Mouse (Mus musculus) spleen, postnatal 4 days (tissue): ENCODE measurements around the gene Ldah.
"Not testable (repeated sequence)": the region's sequence is repeated elsewhere in the genome, so short reads cannot be mapped to it uniquely, and the experiment has no call there.

Experiments used
- DNase-seq, 2 experiments: peaks; one replicate each; pipeline ENCODE4 v3.0.0; 2022; ENCODE audit warnings: low spot score in 2 of 2

The Ldah gene

DNA sequence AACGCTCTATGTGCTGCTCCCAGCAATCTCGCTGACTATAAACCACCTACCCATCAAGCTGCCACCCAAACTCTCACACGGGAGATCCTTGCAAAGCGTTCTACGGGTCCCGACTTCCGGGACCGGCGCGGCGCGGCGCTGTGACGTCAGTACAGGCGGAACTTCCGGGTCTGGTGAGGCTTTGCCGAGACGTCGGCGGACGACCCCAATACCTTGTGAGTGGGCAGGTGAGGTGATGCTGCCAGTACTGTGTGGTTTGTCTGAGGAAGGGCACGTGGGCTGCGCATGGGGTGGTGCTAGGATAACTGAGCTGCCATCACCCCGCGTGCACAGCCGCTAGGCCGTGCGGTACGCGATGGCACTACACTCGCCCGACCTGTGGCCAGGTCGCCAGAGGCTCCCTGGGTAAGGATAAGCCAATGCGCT lies at the start of gene Ldah:
Gene Ldah, plus strand, starts transcription at position 130 of the 426 bp plus-strand sequence.
- DNase-seq = peak; percentile 85 to 93

- DNase-seq = no peak
These were observed 40.2 kb upstream of the Ldah start for GRCm38 (mm10) chr12:8167743-8168142.

- DNase-seq = no peak
These were observed 27.0 kb upstream of the Ldah start for GRCm38 (mm10) chr12:8180921-8181320.

GRCm38 (mm10) chr12:8181744-8182143 lies 26.2 kb upstream of the Ldah start:
- no peak for DNase-seq

DNA sequence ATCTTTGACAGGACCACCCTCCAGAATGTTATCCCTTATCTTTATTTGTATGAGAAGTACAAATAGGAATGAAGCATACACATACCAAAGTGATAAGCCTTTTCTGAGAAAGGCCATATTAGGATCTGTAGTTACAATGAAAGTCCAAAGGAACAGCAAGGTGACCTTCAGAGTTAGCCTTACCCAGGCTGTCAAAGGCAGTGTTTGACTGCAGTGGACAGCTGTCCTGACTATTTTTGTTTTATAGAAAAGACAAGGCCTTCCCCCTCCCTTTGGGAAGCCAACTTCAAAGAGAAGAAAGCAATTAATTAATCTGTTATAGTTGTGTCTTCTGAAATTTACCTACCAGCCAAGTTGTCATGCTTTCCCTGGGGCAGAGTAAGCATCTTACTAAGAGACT lies 23.4 kb upstream of the Ldah start:
- DNase-seq = no peak

- DNase-seq = no peak
These were observed 19.7 kb upstream of the Ldah start for GRCm38 (mm10) chr12:8188161-8188560.

DNA sequence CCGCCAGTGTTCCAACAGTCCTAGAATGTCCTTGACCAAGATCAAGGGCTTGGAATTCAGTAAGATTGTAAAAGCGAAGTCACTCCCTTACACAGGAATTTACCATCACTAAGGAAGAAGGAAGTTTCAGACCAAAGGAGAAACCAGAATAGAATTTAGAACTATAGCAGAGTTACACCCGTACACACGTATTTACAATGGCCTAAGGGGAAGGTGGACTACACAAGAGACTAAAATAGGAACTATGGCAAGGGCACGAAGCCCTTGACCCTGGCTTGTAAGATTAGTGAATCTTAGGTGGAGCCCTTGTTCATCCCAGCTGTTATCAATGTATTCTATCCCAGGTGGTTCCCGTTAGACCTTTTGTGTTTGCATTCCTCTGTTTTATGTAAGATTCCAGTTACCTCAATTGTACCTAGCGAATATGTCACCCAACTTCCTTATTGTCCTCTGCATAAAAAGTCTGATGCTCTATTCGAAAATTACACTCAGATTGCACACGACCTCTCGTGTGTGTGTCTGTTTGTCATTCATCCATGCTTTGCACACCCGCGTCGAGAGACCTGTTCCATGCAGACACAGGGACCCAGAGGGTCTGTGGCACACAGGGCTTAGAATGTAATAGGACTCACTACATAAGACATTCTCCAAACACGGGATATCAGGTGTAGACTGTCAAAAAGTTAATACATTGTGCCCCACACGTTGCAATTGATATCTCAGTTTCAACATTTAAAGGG lies 18.9 kb upstream of the Ldah start:
- DNase-seq = not testable (repeated sequence)

GRCm38 (mm10) chr12:8189722-8190121 lies 18.2 kb upstream of the Ldah start:
- DNase-seq = no peak

GRCm38 (mm10) chr12:8205721-8206120 lies 2.2 kb upstream of the Ldah start:
- no peak for DNase-seq

DNA sequence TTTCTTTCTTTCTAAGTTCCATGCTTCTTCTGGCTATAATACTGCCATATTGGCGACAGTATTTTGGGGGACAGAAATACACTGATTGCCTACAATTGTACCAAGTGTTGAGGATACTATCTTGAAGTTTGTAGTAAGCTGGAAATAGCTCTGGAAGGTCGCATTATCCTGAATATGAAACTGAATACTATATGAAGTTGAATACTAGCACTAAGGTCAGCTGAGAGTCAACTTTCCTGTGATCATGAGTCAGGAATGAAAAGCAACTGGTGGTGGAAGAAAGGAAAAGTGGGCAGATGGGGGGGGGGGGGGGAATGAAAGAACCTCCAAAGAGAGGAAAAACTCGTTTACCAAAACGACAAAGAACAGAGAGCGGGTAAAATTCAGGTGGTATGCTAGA lies 329 bp upstream of the Ldah start:
- no peak for DNase-seq

DNA sequence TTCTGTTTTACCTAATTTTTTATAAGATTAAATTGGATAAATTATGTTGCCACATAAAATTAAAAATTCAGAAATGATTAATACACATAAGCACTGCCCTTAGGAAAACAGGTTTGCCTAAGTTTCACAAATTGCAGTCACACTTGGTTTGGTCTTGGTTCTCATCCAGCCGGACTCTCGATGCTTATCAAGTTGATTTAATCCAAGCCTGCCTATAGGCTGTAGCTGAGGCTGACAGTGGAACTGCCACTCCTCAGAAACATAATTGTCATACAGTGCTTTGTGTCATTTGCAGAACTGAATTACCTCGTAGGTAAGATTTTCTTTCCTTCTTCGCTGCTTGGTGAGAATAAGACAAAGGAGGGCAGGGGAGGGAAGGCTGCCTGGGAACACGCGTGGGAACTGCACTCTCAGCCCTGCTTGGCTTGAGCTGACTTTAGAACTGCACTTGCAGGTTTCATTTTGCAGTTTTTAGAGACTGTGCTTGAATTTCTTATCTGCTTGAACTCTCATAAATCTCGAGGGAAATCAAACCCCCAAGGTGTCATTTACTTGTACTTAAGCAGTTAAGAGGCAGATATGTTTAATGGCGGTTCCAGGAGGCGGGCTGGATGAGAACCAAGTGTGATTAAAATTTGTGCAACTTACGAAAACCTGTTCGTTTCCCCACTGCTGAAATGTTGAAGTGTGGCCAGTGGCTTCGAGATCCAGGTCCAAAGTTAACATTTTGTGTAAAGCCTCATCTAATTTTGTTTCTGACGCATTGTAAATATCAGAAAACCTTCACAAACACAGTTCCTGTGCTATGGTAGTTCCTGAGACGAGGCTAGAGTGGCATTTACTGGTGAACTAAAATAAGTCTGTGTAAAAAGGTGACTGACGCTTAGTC lies 8.7 kb downstream of the Ldah start:
- no peak for DNase-seq

- no peak for DNase-seq
These were observed 15.1 kb downstream of the Ldah start for GRCm38 (mm10) chr12:8223036-8223435.

DNA sequence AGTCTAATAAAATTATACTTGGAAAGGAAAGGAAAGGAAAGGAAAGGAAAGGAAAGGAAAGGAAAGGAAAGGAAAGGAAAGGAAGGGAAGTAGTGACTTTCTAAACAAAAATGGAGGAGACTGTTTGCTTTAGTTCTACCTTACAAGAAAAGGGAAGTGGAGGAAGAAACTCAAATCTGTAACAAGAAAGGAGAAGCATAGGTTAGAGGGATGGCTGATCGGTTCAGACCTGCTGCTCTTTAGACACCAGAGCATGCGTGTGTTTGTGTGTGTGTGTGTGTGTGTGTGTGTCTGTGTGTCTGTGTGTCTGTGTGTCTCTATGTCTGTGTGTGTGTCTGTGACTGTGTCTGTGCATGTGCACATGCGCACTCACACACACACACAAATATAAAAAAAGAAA lies 23.2 kb downstream of the Ldah start:
- no peak for DNase-seq

- DNase-seq = no peak
These were observed 24.8 kb downstream of the Ldah start for GRCm38 (mm10) chr12:8232679-8233078.

GRCm38 (mm10) chr12:8242181-8242580 lies 34.3 kb downstream of the Ldah start:
- DNase-seq = no peak

DNA sequence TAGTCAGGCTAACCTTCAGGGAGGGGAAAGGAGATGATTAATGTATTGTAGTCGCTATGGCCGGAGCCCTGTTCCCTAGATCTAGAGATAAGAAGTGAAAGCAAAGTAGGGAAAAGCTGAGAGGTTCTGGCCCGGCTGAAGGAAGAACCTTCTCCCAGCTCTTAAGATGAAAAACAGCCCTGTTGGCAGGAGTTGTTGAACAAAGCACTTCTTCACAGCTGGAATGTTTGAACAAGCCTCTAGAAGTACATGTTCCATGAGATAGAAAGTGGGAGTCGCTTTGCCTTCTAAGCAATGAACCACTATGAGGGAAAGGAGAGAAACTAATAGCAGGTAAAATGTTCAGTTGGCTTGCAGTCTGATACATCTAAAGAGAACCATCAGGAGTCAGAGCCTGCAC lies 36.8 kb downstream of the Ldah start:
- DNase-seq = no peak

- DNase-seq = no peak
These were observed 52.4 kb downstream of the Ldah start for GRCm38 (mm10) chr12:8260297-8260696.

GRCm38 (mm10) chr12:8266311-8266710 lies 58.4 kb downstream of the Ldah start:
- no peak for DNase-seq

DNA sequence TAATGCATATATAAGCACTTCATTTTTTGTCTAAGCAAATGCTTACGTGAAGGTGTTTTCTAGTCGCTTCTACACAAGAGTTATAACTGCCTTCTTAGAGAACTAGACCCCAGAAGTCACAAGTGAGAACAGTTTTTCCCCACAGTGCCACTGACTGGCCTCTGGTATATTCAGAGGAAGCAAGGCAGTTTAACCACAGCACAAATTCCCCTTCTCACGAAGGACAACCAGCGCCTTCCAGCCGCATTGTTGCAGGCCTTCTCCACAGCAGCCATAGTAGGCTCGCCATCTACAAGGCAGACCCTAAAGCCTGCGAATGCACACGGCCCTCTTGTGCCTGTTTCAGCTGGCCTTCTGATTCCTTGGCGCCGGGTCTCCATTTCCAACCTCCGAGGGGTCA lies 61.7 kb downstream of the Ldah start:
- no peak for DNase-seq

DNA sequence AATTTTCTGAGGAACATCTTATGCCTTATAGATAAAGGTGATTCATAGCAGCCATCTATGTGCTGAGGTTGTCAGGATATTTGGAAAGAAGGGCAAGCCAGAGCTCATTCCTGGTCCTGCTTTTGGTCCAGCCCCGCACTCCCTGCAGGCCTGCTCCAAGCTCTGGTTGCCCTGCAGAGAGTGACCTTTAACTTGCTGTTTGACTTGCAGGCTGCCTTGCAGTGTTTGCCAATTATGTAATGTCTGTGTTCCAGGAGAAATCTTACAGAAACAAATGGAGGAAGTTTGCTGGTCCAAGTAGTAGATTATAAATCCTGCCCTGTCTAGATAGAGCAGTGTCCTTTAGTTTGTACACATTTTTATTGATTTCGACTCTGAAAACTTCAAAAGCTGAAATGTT lies 63.5 kb downstream of the Ldah start:
- DNase-seq = no peak

DNA sequence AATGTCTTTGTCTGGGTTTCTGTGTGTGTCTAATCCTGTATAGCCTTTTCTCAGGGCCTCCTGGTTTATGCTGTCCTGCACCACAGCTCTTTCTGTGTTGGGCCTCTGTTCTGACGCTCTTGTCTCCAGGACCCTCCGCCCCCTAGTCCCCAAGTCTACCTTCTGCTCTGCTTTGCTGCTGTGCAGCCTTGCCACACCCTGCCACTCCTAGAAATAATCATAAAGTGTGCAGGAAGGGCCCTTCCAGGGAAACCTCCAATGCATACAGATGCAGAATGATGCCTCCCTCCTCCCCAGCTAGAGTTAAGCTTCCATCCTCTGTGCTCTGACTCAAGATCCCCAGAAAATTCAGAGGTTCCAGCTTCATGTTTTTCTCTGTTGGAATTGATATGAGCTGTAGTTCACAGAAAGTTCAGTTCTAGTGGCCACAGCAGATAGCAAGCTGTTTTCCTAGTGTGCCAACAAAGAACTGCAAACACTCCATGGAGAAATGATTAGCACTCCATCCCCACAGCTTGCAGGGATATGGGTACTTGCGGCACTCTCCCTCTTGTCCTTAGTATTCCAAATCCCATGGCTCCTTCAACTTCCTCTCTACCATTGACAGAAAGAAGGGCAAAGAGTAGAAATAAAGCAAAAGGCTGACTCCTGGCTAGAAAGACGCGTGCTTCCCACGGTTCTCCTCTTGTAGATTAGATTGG lies 65.7 kb downstream of the Ldah start:
- DNase-seq = no peak

DNA sequence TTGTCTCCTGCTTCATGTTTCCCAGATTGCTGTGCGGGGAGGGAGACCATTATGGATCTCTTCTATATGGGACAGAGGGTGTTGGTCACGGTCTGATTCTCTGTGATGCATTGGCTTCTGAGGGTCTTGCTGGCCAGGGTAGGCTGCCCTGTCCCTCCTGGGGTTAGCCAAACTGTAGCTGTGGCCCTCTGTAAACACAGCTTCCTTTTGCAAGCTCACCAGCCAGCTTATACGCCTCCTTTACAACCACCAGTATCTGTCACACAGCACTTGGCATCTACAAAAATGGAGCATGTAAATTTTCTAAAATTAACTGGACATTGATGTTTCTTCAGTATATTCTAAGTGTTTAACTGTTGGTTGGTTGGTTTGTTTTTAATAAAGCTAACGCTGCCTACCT lies 67.5 kb downstream of the Ldah start:
- no peak for DNase-seq
